Mouse (Mus musculus) forebrain, embryonic 11.5 days (tissue): Measurements from ENCODE around the gene Plekha5. TPM values are rescaled to one million over a fixed set of nuclear protein-coding genes. Genes with fewer than 3 reads are reported as not detected.

Experiments used
- ATAC-seq: fragments of 200-750 bp; cut with Nextera tagmentation; replicated peaks from 2 replicates; pipeline ENCODE4 v1.8.0; 2017; ENCODE audit warnings: moderate TSS enrichment; ENCODE audit not compliant: low FRiP score
- DNase-seq: peaks from one replicate; pipeline ENCODE4 v3.0.0-alpha.2; 2017; ENCODE audit warnings: low spot score
- H3K27ac ChIP-seq: fragments of 300-500 bp; sonication (generic); 2 replicates; pipeline ENCODE4 v1.5.1; 2014; ENCODE audit warnings: low read depth, low read length
- H3K27me3 ChIP-seq: fragments of 300-500 bp; sonication (generic); 2 replicates; pipeline ENCODE4 v1.6.1; 2014; ENCODE audit warnings: mild to moderate bottlenecking, low read length, mixed read lengths; ENCODE audit not compliant: control insufficient read depth, insufficient read depth
- H3K36me3 ChIP-seq: fragments of 300-500 bp; sonication (generic); 2 replicates; pipeline ENCODE4 v1.6.1; 2014; ENCODE audit warnings: mild to moderate bottlenecking, low read length, moderate library complexity, mixed read lengths; ENCODE audit not compliant: control insufficient read depth, insufficient read depth
- H3K4me1 ChIP-seq: fragments of 300-500 bp; sonication (generic); replicated peaks from 2 replicates; pipeline ENCODE4 v1.6.1; 2014; ENCODE audit warnings: low read length, mixed read lengths; ENCODE audit not compliant: control insufficient read depth, insufficient read depth
- H3K4me2 ChIP-seq: fragments of 300-500 bp; sonication (generic); 2 replicates; pipeline ENCODE4 v1.6.1; 2014; ENCODE audit warnings: low read depth, mild to moderate bottlenecking, low read length, moderate library complexity, mixed read lengths; ENCODE audit not compliant: severe bottlenecking
- H3K4me3 ChIP-seq: fragments of 300-500 bp; sonication (generic); 2 replicates; pipeline ENCODE4 v1.5.1; 2014; ENCODE audit warnings: low read depth, low read length
- H3K9ac ChIP-seq: fragments of 300-500 bp; sonication (generic); 2 replicates; pipeline ENCODE4 v1.6.1; 2014; ENCODE audit warnings: low read length
- H3K9me3 ChIP-seq: fragments of 300-500 bp; sonication (generic); 2 replicates; pipeline ENCODE4 v1.6.1; 2016; ENCODE audit warnings: low read length, mixed read lengths; ENCODE audit not compliant: control insufficient read depth
- WGBS: fragments of 180-500 bp; shearing (Covaris S2); extraction: QIAGEN DNeasy Blood & Tissue Kit; methylation state at CpG from one replicate; pipeline ENCODE4 v1.1.7; 2014; 5-methylcytosine and 5-hydroxymethylcytosine counted together
- polyA plus RNA-seq: library from polyadenylated mRNA; unstranded; fragments of >200 nt; fragmentation: Nextera tagmentation; extraction: Ambion mirVana; gene quantifications from 2 replicates; pipeline ENCODE4 v1.2.1, GENCODE M21; 2014

Gene Plekha5
- polyA plus RNA-seq, 1 experiment from 2014 or later = 63.1 TPM

DNA sequence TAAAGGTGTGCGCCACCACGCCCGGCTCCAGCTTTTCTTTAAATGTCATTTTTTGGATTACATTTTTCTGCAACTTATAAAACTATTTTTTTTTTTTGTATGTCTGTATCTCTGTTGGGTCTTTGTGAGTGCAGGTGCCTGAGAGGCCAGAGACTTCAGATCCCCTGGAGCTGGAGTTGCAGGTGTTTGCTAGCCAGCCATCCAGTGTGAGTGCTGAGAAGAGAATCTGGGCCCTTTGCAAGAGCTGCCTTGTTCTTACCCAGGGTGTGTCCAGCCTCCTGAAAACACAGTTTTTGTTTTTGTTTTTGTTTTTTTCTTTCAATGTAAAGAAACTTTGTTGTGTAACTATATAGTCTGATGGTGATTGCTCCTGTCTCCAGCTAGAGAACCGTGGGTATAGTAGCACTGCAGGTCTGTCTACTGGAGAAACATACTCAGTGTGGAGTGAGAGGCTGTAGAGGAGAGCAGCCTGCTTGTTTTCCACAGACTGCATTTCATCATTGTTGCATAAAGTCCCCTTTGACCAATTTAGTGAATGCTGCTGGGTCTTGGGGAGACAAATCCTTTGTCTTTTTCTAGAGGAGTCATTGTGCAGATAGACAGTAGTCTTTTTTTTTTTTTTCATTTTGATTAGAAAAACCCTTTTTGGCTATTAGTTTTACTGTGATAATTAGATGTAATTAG, 205.5 kb downstream of the Plekha5 start:
- ATAC-seq (no peak), DNase-seq (no peak)
- peaks cover 24% of the 10 kb centered on the region for H3K4me1 ChIP-seq
- H3K9me3 ChIP-seq = no peaks in the 10 kb centered on the region
- no peak overlapping the region for H3K4me2 ChIP-seq
- WGBS = 77% methylated on average over 4 of the region's 4 CpGs
- H3K9ac ChIP-seq = no peak overlapping the region
- no peaks in the 10 kb centered on the region; the same call in 1 of the 2 replicates for H3K36me3 ChIP-seq
- H3K4me3 ChIP-seq = no peak overlapping the region
- no peak overlapping the region for H3K27ac ChIP-seq
- H3K27me3 ChIP-seq = no peaks in the 10 kb centered on the region

DNA sequence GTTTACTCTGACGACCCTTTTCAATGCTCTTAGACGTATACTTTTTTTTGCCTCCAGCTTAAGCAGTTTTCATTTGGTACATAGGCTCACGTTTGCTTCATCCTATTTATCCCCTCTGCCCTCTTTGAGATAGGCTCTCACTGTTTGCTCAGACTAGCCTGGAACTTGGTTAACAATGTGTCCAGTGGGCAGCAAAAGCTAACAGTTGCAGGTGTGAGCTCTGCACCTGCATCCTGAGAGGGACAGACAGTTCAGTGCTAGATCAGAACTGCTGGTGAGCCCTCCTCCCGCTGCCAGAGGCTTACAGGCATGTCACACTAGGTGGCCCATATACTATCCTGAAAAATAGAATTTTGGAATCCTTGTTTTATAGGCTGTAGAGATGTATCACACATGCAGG, 206.5 kb downstream of the Plekha5 start:
- Histone ChIP-seq H3K4me3 (no peak overlapping the region), H3K36me3 (no peaks in the 10 kb centered on the region; the same call in 1 of the 2 replicates), H3K9ac (no peak overlapping the region), H3K9me3 (no peaks in the 10 kb centered on the region), H3K27me3 (no peaks in the 10 kb centered on the region), H3K4me1 (peaks cover 24% of the 10 kb centered on the region), H3K4me2 (no peak overlapping the region), H3K27ac (no peak overlapping the region)
- ATAC-seq = no peak
- 36% methylated on average over 4 of the region's 4 CpGs for WGBS
- no peak for DNase-seq

DNA sequence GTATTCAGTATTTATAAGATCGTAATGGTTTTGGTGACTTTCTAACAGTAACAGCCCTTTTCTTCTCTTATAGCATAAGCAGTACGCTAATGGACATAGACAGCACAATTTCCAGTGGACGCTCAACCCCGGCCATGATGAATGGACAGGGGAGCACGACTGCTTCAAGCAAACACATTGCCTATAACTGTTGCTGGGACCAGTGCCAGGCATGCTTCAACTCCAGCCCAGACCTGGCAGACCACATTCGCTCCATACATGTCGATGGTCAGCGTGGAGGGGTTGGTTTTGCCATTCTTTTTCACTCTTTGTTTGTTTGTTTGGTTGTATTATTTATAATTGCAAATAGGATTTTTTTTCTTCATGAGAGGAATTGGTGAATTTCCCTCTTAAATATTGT, 209.8 kb downstream of the Plekha5 start:
- Histone ChIP-seq H3K4me2 (no peak overlapping the region), H3K4me1 (peaks cover 10% of the 10 kb centered on the region), H3K36me3 (no peaks in the 10 kb centered on the region; the same call in 1 of the 2 replicates), H3K27ac (no peak overlapping the region), H3K9ac (no peak overlapping the region), H3K27me3 (no peaks in the 10 kb centered on the region), H3K9me3 (no peaks in the 10 kb centered on the region), H3K4me3 (no peak overlapping the region)
- WGBS = 92% methylated on average over 8 of the region's 8 CpGs
- ATAC-seq (no peak), DNase-seq (no peak)

DNA sequence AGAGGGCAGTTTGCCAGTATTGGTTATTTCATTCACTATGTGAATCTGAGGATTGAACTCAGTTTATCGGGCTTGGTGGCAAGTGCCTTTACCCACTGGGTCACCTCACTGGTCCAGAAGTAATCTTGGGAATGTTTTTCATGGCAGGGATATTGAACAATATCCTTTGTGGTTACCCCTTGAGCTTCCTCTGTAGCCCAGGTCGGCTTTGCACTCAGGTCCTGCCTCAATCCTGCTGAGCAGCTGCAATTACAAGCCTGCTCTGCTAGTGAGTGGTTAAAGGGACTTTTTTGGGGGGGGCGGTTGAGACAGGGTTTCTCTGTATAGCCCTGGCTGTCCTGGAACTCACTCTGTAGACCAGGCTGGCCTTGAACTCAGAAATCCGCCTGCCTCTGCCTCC, 212.4 kb downstream of the Plekha5 start:
- Histone ChIP-seq H3K27me3 (no peaks in the 10 kb centered on the region), H3K9ac (no peak overlapping the region), H3K9me3 (no peaks in the 10 kb centered on the region), H3K27ac (no peak overlapping the region), H3K36me3 (peaks cover 6% of the 10 kb centered on the region; the same call in 1 of the 2 replicates), H3K4me3 (no peak overlapping the region), H3K4me2 (no peak overlapping the region), H3K4me1 (no peaks in the 10 kb centered on the region)
- DNase-seq (no peak), ATAC-seq (no peak)
- WGBS = 93% methylated on average over 4 of the region's 4 CpGs

DNA sequence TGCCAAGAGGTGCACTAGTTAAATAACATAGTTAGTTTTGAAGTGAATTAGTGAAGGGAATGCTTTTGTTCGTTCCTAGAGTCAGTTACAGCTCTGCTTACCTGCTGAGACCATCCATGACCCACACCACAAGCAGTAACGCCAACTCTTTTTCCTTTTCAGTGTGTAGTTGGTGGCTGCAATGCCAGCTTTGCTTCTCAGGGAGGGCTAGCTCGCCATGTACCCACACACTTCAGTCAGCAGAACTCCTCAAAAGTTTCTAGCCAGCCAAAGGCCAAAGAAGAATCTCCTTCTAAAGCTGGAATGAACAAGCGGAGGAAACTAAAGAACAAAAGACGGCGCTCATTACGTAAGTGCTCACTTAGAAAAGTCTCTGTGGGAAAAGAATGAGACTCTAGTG, 218.2 kb downstream of the Plekha5 start:
- DNase-seq = no peak
- Histone ChIP-seq H3K27me3 (no peaks in the 10 kb centered on the region), H3K27ac (no peak overlapping the region), H3K4me3 (no peak overlapping the region), H3K9me3 (no peaks in the 10 kb centered on the region), H3K4me1 (no peaks in the 10 kb centered on the region), H3K4me2 (no peak overlapping the region), H3K9ac (no peak overlapping the region), H3K36me3 (peaks cover 11% of the 10 kb centered on the region; the same call in 1 of the 2 replicates)
- no peak for ATAC-seq
- 81% methylated on average over 7 of the region's 7 CpGs for WGBS

DNA sequence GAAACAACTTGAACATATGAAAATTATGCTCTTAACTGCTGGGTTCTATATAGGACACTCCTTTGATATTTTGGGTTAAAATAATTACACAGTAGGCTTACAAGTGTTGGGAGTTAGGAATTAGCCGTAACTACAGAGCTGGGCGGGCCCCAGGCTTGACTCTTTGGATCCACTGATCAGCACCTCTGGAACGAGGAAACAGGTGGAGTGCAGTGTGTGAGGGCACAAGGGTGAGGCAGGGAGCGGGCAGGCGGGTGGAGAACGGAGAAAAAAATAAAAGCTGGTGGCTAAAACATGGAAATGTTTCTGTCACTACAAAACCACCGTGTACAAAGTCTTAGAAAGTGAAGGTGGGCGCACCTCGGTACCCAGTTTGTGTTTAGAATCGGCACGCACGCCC, 218.8 kb downstream of the Plekha5 start:
- Histone ChIP-seq H3K4me1 (no peaks in the 10 kb centered on the region), H3K27ac (no peak overlapping the region), H3K4me2 (no peak overlapping the region), H3K9ac (no peak overlapping the region), H3K4me3 (no peak overlapping the region), H3K9me3 (no peaks in the 10 kb centered on the region), H3K27me3 (no peaks in the 10 kb centered on the region), H3K36me3 (peaks cover 11% of the 10 kb centered on the region; the same call in 1 of the 2 replicates)
- 95% methylated on average over 12 of the region's 12 CpGs for WGBS
- no peak for ATAC-seq
- DNase-seq = no peak

DNA sequence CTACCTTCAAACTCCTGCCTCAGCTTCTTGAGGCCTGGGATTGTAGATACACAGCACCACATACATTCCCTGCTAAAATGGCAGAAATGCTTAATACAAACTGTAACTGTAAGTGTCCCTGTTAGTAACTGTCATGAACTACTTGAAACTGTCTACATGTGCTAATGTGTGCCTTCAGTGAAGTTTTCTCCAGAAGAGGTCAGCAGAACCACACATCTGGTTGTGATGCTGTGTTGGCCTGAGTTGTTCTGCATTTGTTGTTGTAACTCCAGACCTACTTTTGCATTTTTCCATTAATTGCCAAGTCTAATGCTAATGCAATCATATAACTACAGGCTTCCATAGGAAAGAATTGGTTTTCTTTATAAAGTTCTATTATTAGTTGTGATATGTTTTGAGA, 222.1 kb downstream of the Plekha5 start:
- Histone ChIP-seq H3K27ac (no peak overlapping the region), H3K27me3 (no peaks in the 10 kb centered on the region), H3K4me2 (no peak overlapping the region), H3K4me1 (no peaks in the 10 kb centered on the region), H3K9me3 (no peaks in the 10 kb centered on the region), H3K36me3 (peaks cover 5% of the 10 kb centered on the region; the same call in 1 of the 2 replicates), H3K4me3 (no peak overlapping the region), H3K9ac (no peak overlapping the region)
- no peak for ATAC-seq
- no peak for DNase-seq

Other genes starting within 250 kb of the Plekha5 start
- 15.1 and 15.2 TPM in 2 replicates for gene Aebp2, start 198.6 kb downstream of the Plekha5 start, polyA plus RNA-seq